Mouse (Mus musculus): Measurements from ENCODE around the gene Hoxa3.

Gene Hoxa3

GRCm38 (mm10) chr6:52213119-52213986 lies at the start of gene Hoxa3, which contains the start of gene Gm28308:
Gene Hoxa3, minus strand, starts transcription at chr6:52213336.
Gene Gm28308, minus strand, starts transcription at chr6:52213339.
- DNase-seq (ENCODE audit: low spot score in 2 of 2) = no peak

GRCm38 (mm10) chr6:52262463-52263320 lies 49.6 kb upstream of the Hoxa3 start:
- no peak for DNase-seq (ENCODE audit: low spot score in 2 of 2)

GRCm38 (mm10) chr6:52261751-52262462 lies 48.8 kb upstream of the Hoxa3 start:
- DNase-seq (ENCODE audit: low spot score in 2 of 2) = no peak

- DNase-seq (ENCODE audit: low spot score in 2 of 2) = no peak
Observed at GRCm38 (mm10) chr6:52260654-52261575, 47.8 kb upstream of the Hoxa3 start, which contains the start of gene Hoxa13. Gene Hoxa13, minus strand, starts transcription at chr6:52260880.

- no peak for DNase-seq (ENCODE audit: low spot score in 2 of 2)
Observed at GRCm38 (mm10) chr6:52259811-52260261, 46.7 kb upstream of the Hoxa3 start.

GRCm38 (mm10) chr6:52259081-52259790 lies 46.1 kb upstream of the Hoxa3 start:
- DNase-seq (ENCODE audit: low spot score in 2 of 2) = no peak

GRCm38 (mm10) chr6:52256956-52257355 lies 43.8 kb upstream of the Hoxa3 start:
- DNase-seq (ENCODE audit: low spot score in 2 of 2) = peak; percentile 24 to 78

- DNase-seq (ENCODE audit: low spot score in 2 of 2) = no peak
Observed at GRCm38 (mm10) chr6:52253511-52254500, 40.7 kb upstream of the Hoxa3 start.

- DNase-seq (ENCODE audit: low spot score in 2 of 2) = no peak
Observed at GRCm38 (mm10) chr6:52252775-52253376, 39.7 kb upstream of the Hoxa3 start.

GRCm38 (mm10) chr6:52252016-52252774 lies 39.1 kb upstream of the Hoxa3 start:
- no peak for DNase-seq (ENCODE audit: low spot score in 2 of 2)

GRCm38 (mm10) chr6:52251177-52251879 lies 38.2 kb upstream of the Hoxa3 start:
- DNase-seq (ENCODE audit: low spot score in 2 of 2) = no peak

- DNase-seq (ENCODE audit: low spot score in 2 of 2) = no peak
Observed at GRCm38 (mm10) chr6:52249826-52250225, 36.7 kb upstream of the Hoxa3 start.

- DNase-seq (ENCODE audit: low spot score in 2 of 2) = no peak
Observed at GRCm38 (mm10) chr6:52249415-52249738, 36.2 kb upstream of the Hoxa3 start.

GRCm38 (mm10) chr6:52248638-52249414 lies 35.7 kb upstream of the Hoxa3 start:
- no peak for DNase-seq (ENCODE audit: low spot score in 2 of 2)

- no peak for DNase-seq (ENCODE audit: low spot score in 2 of 2)
Observed at GRCm38 (mm10) chr6:52247766-52248637, 34.9 kb upstream of the Hoxa3 start.
